Mouse (Mus musculus) liver (tissue): ENCODE data around the gene Zp3.

ENCODE experiments used
- DNase-seq: peaks from one replicate; pipeline ENCODE4 v3.0.0-alpha.2; 2020; ENCODE audit warnings: mixed read lengths

Zp3 gene

GRCm38 (mm10) chr5:136007745-136008144 is 27.8 kb downstream of the Zp3 start:
- DNase-seq = no peak

- DNase-seq = no peak
Observed at GRCm38 (mm10) chr5:136014877-136015276, 35.0 kb downstream of the Zp3 start.

GRCm38 (mm10) chr5:136015586-136015985 is 35.7 kb downstream of the Zp3 start:
- no peak for DNase-seq

- no peak for DNase-seq
Observed at GRCm38 (mm10) chr5:136016014-136016876, 36.3 kb downstream of the Zp3 start.

GRCm38 (mm10) chr5:136017262-136017661 is 37.4 kb downstream of the Zp3 start:
- no peak for DNase-seq

- no peak for DNase-seq
Observed at GRCm38 (mm10) chr5:136018726-136019125, 38.8 kb downstream of the Zp3 start.

- peak; percentile 23 for DNase-seq
Observed at GRCm38 (mm10) chr5:136019907-136020306, 40.0 kb downstream of the Zp3 start.

- DNase-seq = no peak
Observed at GRCm38 (mm10) chr5:136025712-136026111, 45.8 kb downstream of the Zp3 start.

GRCm38 (mm10) chr5:136026859-136027258 is 47.0 kb downstream of the Zp3 start:
- no peak for DNase-seq

- no peak for DNase-seq
Observed at GRCm38 (mm10) chr5:136027612-136028311, 47.9 kb downstream of the Zp3 start.

- DNase-seq = no peak
Observed at GRCm38 (mm10) chr5:136034868-136035267, 55.0 kb downstream of the Zp3 start.

- DNase-seq = no peak
Observed at GRCm38 (mm10) chr5:136035285-136035684, 55.4 kb downstream of the Zp3 start.

GRCm38 (mm10) chr5:136036667-136037066 is 56.8 kb downstream of the Zp3 start:
- no peak for DNase-seq
